8 mouse cellular contexts compared by ENCODE assay signal in the genomic region with DNA sequence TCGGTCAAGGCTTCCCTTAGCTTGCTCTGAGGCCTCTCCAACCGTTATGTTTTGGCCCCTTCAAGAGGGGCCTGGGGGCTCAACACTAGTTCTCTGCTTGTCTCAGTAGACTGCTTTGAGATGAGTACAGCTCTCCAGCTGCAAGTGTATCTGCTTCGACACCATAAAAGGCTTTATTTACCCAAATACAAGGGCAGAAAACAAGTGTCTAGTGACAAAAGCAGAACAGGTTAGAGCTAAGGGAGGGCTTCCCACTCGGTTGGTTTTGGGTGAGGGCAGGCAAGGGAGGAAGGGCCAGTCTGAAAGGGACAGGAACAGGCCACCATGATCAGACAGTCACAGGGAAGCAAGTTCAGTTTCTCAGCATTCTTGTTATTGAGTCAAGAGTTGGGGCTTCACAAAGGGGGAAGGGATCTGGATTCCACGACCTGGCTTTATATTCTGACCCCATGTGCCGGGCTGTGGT. TPM values are rescaled to one million over a fixed set of nuclear protein-coding genes. Genes with fewer than 3 reads are reported as not detected.
DNase-seq lines count a peak whose midpoint lies in the region; ATAC-seq and TF ChIP-seq lines count a peak whose summit lies in the region.

No protein-coding gene starts in this region.

- no peaks in the 10 kb centered on the region for H3K27me3 ChIP-seq in heart, embryonic 16.5 days (ENCODE audit: control insufficient read depth, insufficient read depth, low read length)
- H3K27me3 ChIP-seq in liver, embryonic 12.5 days (replicated peaks), result peaks cover 56% of the 10 kb centered on the region
- no peaks in the 10 kb centered on the region for H3K27me3 ChIP-seq in neural tube, embryonic 13.5 days

- H3K27ac ChIP-seq in bone marrow macrophage, adult 2 months (ENCODE audit: insufficient read depth, low read depth, low read length), result peak overlapping the region; percentile 98
- H3K27ac ChIP-seq in heart, embryonic 16.5 days (ENCODE audit: low read length), result peak overlapping the region; percentile 96
- peak overlapping the region; percentile 84 for H3K27ac ChIP-seq in liver, embryonic 12.5 days
- peak overlapping the region; percentile 100 for H3K27ac ChIP-seq in neural tube, embryonic 13.5 days (replicated peaks)

- no peak for ATAC-seq in heart, embryonic 16.5 days (replicated peaks; ENCODE audit: extremely low read depth, insufficient read depth, low FRiP score)
- ATAC-seq in liver, embryonic 12.5 days, result no peak
- ATAC-seq in neural tube, embryonic 13.5 days (ENCODE audit: low read depth), result no peak

- no peaks in the 10 kb centered on the region for H3K9me3 ChIP-seq in heart, embryonic 16.5 days (replicated peaks; ENCODE audit: control insufficient read depth, low read length)
- H3K9me3 ChIP-seq in liver, embryonic 12.5 days (replicated peaks), result no peaks in the 10 kb centered on the region
- no peaks in the 10 kb centered on the region for H3K9me3 ChIP-seq in neural tube, embryonic 13.5 days

- 3% methylated on average over 6 of the region's 6 CpGs for WGBS in heart, embryonic 16.5 days
- 14% methylated on average over 6 of the region's 6 CpGs for WGBS in liver, embryonic 12.5 days (ENCODE audit: insufficient replicate concordance)
- 3% methylated on average over 6 of the region's 6 CpGs for WGBS in neural tube, embryonic 13.5 days

- peaks cover 30% of the 10 kb centered on the region for H3K36me3 ChIP-seq in heart, embryonic 16.5 days (ENCODE audit: control insufficient read depth, insufficient read depth)
- peaks cover 19% of the 10 kb centered on the region for H3K36me3 ChIP-seq in liver, embryonic 12.5 days
- H3K36me3 ChIP-seq in neural tube, embryonic 13.5 days, result peaks cover 36% of the 10 kb centered on the region

- peak overlapping the region; percentile 97 for H3K9ac ChIP-seq in heart, embryonic 16.5 days (ENCODE audit: low read length)
- peak overlapping the region; percentile 77; the same call in 1 of the 2 replicates for H3K9ac ChIP-seq in liver, embryonic 12.5 days
- peak overlapping the region; percentile 98 for H3K9ac ChIP-seq in neural tube, embryonic 13.5 days

- no peak for TF ChIP-seq POLR2A in bone marrow macrophage, adult 2 months (IDR thresholded peaks at IDR 0.05; ENCODE audit: borderline replicate concordance, low read depth, low read length)

- peak; percentile 95 for DNase-seq in heart, adult 11 months
- no peak for DNase-seq in heart, adult 9 months (ENCODE audit: low spot score in 2 of 2)
- DNase-seq in layer of hippocampus, adult 9-10 months (ENCODE audit: low spot score), result no peak
- DNase-seq in c-Kit-positive CD71-positive TER-119-positive erythroid progenitor cells, embryonic 14.5 days (ENCODE audit: low spot score), result no peak

- H3K4me1 ChIP-seq in bone marrow macrophage, adult 2 months (ENCODE audit: control insufficient read depth, insufficient read depth, low read length), result peaks cover 62% of the 10 kb centered on the region
- H3K4me1 ChIP-seq in heart, embryonic 16.5 days (ENCODE audit: control insufficient read depth, insufficient read depth, low read length), result peaks cover 40% of the 10 kb centered on the region
- H3K4me1 ChIP-seq in liver, embryonic 12.5 days, result peaks cover 61% of the 10 kb centered on the region
- peaks cover 58% of the 10 kb centered on the region for H3K4me1 ChIP-seq in neural tube, embryonic 13.5 days (replicated peaks)

- H3K4me3 ChIP-seq in bone marrow macrophage, adult 2 months (ENCODE audit: insufficient read depth, low read length), result peak overlapping the region; percentile 92
- peak overlapping the region; percentile 73 for H3K4me3 ChIP-seq in heart, embryonic 16.5 days (ENCODE audit: low read length)
- H3K4me3 ChIP-seq in liver, embryonic 12.5 days, result peak overlapping the region; percentile 75
- peak overlapping the region; percentile 81 for H3K4me3 ChIP-seq in neural tube, embryonic 13.5 days

- H3K4me2 ChIP-seq in heart, embryonic 16.5 days (ENCODE audit: low read depth, low read length), result peak overlapping the region; percentile 73
- peak overlapping the region; percentile 96 for H3K4me2 ChIP-seq in liver, embryonic 12.5 days
- peak overlapping the region; percentile 94 for H3K4me2 ChIP-seq in neural tube, embryonic 13.5 days

- TF ChIP-seq CTCF in bone marrow macrophage, adult 2 months (IDR thresholded peaks at IDR 0.05; ENCODE audit: low read depth, low read length), result no peak

RNA-seq across cellular contexts. Expression of a gene that starts 1.4 kb away (rescaled TPM):
- polyA plus RNA-seq in bone marrow macrophage, adult 2 months (2012; ENCODE audit: insufficient read depth, insufficient read length, missing spikeins), result 298 and 305 TPM in 2 replicates
- 63.3 and 67.1 TPM in 2 replicates for polyA plus RNA-seq in heart, embryonic 16.5 days (2015; fragmentation: Nextera tagmentation; extraction: Ambion mirVana)
- 9.4 and 10.4 TPM in 2 replicates for polyA plus RNA-seq in liver, embryonic 12.5 days (2016; fragmentation: Nextera tagmentation; extraction: Ambion mirVana)
- 65.9 and 74.1 TPM in 2 replicates for polyA plus RNA-seq in neural tube, embryonic 13.5 days (2015; fragmentation: Nextera tagmentation; extraction: Ambion mirVana)
